Comparison of ENCODE assay signal across 19 mouse cellular contexts in the genomic region with DNA sequence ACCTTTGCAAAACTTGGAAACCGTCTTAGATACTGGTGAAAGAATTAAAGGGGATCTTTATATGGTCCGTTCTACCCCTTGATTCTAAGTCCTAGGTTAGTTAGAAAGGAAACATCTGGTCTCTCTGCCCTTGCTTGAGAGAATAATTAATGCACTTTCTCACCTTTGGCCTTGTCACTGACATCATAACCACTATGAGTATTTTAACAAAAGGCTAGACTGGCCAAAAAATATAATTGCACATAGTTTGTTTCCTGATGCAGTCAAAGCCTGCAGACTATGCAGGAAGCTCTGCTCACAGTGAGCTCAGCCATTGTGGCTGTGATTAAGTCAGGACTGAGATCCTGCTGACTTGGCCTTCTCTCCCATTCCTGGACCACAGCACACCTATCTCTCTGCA. TPM values are rescaled to one million over a fixed set of nuclear protein-coding genes. Genes with fewer than 3 reads are reported as not detected.
DNase-seq lines count a peak whose midpoint lies in the region; ATAC-seq and TF ChIP-seq lines count a peak whose summit lies in the region.
"Had no signal": no experiment of that assay in that cellular context is flagged by ENCODE, and none has a peak within 500 bp of the region (broad histone marks: within the 10 kb centered on the region; RNA-seq: fewer than 3 reads in every experiment).

No protein-coding gene starts in this region.

- DNase-seq in heart, postnatal 14 days: no peak
- peak; percentile 76 for DNase-seq in lung, postnatal 0 days (ENCODE audit: low spot score)
- no peak for DNase-seq in lung, postnatal 36 days
- DNase-seq in kidney, postnatal 0 days (ENCODE audit: low spot score): peak; percentile 91
- no peak for DNase-seq in left cerebral cortex, postnatal 4 days
- DNase-seq: cerebellum, adult 18-20 months; layer of hippocampus, adult 9-11 months; spleen, adult 18-20 months had no signal

- WGBS in heart, embryonic 16.5 days: 56% methylated on average over 2 of the region's 2 CpGs
- WGBS in lung, postnatal 0 days: 27% methylated on average over 2 of the region's 2 CpGs
- WGBS in kidney, postnatal 0 days: 47% methylated on average over 2 of the region's 2 CpGs
- 24% methylated on average over 2 of the region's 2 CpGs for WGBS in stomach, embryonic 16.5 days
- WGBS in hindbrain, embryonic 13.5 days: 76% methylated on average over 2 of the region's 2 CpGs

- H3K4me3 ChIP-seq in heart, embryonic 16.5 days (ENCODE audit: low read length): no peak overlapping the region
- no peak overlapping the region for H3K4me3 ChIP-seq in lung, postnatal 0 days (ENCODE audit: low read depth, low read length)
- no peak overlapping the region for H3K4me3 ChIP-seq in kidney, postnatal 0 days (replicated peaks; ENCODE audit: low read depth, low read length)
- no peak overlapping the region for H3K4me3 ChIP-seq in stomach, embryonic 16.5 days (replicated peaks; ENCODE audit: low read length)
- no peak overlapping the region for H3K4me3 ChIP-seq in hindbrain, embryonic 13.5 days
- H3K4me3 ChIP-seq: embryonic facial prominence, embryonic 13.5 days had no signal

- no peaks in the 10 kb centered on the region for H3K36me3 ChIP-seq in heart, embryonic 16.5 days (ENCODE audit: control insufficient read depth, insufficient read depth)
- H3K36me3 ChIP-seq in lung, postnatal 0 days (ENCODE audit: insufficient read depth, low read length): no peaks in the 10 kb centered on the region
- no peaks in the 10 kb centered on the region for H3K36me3 ChIP-seq in kidney, postnatal 0 days (ENCODE audit: insufficient read depth, low read length)
- H3K36me3 ChIP-seq in stomach, embryonic 16.5 days (ENCODE audit: control insufficient read depth, insufficient read depth, low read length): no peaks in the 10 kb centered on the region
- H3K36me3 ChIP-seq in hindbrain, embryonic 13.5 days: no peaks in the 10 kb centered on the region
- H3K36me3 ChIP-seq: embryonic facial prominence, embryonic 13.5 days had no signal

- ATAC-seq in heart, embryonic 16.5 days (replicated peaks; ENCODE audit: extremely low read depth, insufficient read depth, low FRiP score): peak; percentile 28; the same call in 1 of the 2 replicates
- peak; percentile 63 for ATAC-seq in lung, postnatal 0 days
- no peak for ATAC-seq in kidney, postnatal 0 days (replicated peaks; ENCODE audit: low FRiP score, low read depth)
- ATAC-seq in stomach, embryonic 16.5 days (ENCODE audit: insufficient read depth, low FRiP score): peak; percentile 53; the same call in 1 of the 2 replicates
- ATAC-seq in hindbrain, embryonic 13.5 days (ENCODE audit: low FRiP score): no peak
- ATAC-seq: forebrain, embryonic 14.5 days; intestine, embryonic 16.5 days; midbrain, embryonic 16.5 days had no signal

- intact Hi-C loops in heart, postnatal 14 days (cut with DNase I): no loop called here
- intact Hi-C loops in left cerebral cortex, postnatal 4 days (cut with DNase I): no loop called here

- H3K4me1 ChIP-seq in heart, embryonic 16.5 days (ENCODE audit: control insufficient read depth, insufficient read depth, low read length): no peaks in the 10 kb centered on the region
- H3K4me1 ChIP-seq in lung, postnatal 0 days (ENCODE audit: insufficient read depth, low read depth, low read length): no peaks in the 10 kb centered on the region
- H3K4me1 ChIP-seq in kidney, postnatal 0 days (replicated peaks; ENCODE audit: insufficient read depth, low read length): peaks cover 6% of the 10 kb centered on the region; the same call in 1 of the 2 replicates
- peaks cover 3% of the 10 kb centered on the region; the same call in 1 of the 2 replicates for H3K4me1 ChIP-seq in stomach, embryonic 16.5 days (ENCODE audit: control insufficient read depth, insufficient read depth, low read length)
- H3K4me1 ChIP-seq in hindbrain, embryonic 13.5 days (replicated peaks): no peaks in the 10 kb centered on the region
- H3K4me1 ChIP-seq: embryonic facial prominence, embryonic 13.5 days had no signal

- H3K9me3 ChIP-seq in heart, embryonic 16.5 days (replicated peaks; ENCODE audit: control insufficient read depth, low read length): peaks cover 2% of the 10 kb centered on the region
- no peaks in the 10 kb centered on the region for H3K9me3 ChIP-seq in lung, postnatal 0 days (ENCODE audit: low read length)
- H3K9me3 ChIP-seq in kidney, postnatal 0 days (replicated peaks; ENCODE audit: low read length): no peaks in the 10 kb centered on the region
- H3K9me3 ChIP-seq in stomach, embryonic 16.5 days (replicated peaks; ENCODE audit: control insufficient read depth, low read length): no peaks in the 10 kb centered on the region
- no peaks in the 10 kb centered on the region for H3K9me3 ChIP-seq in hindbrain, embryonic 13.5 days

- peak overlapping the region; percentile 44; the same call in 1 of the 2 replicates for H3K27ac ChIP-seq in heart, embryonic 16.5 days (ENCODE audit: low read length)
- no peak overlapping the region for H3K27ac ChIP-seq in lung, postnatal 0 days (ENCODE audit: low read length)
- H3K27ac ChIP-seq in kidney, postnatal 0 days: peak overlapping the region; percentile 75
- no peak overlapping the region for H3K27ac ChIP-seq in stomach, embryonic 16.5 days (ENCODE audit: low read length)
- no peak overlapping the region for H3K27ac ChIP-seq in hindbrain, embryonic 13.5 days
- H3K27ac ChIP-seq: embryonic facial prominence, embryonic 13.5 days; hindbrain, embryonic 14.5 days; macrophage had no signal

- TF ChIP-seq EP300 in lung, postnatal 0 days (IDR thresholded peaks at IDR 0.05): no peak

- TF ChIP-seq CTCF in lung, postnatal 0 days (IDR thresholded peaks at IDR 0.05): no peak
- no peak for TF ChIP-seq CTCF in kidney, postnatal 0 days (IDR thresholded peaks at IDR 0.05; ENCODE audit: low read depth)

- no peak overlapping the region for H3K4me2 ChIP-seq in heart, embryonic 16.5 days (ENCODE audit: low read depth, low read length)
- no peak overlapping the region for H3K4me2 ChIP-seq in lung, postnatal 0 days (replicated peaks; ENCODE audit: low read depth, low read length)
- no peak overlapping the region for H3K4me2 ChIP-seq in kidney, postnatal 0 days (ENCODE audit: low read length)
- no peak overlapping the region for H3K4me2 ChIP-seq in stomach, embryonic 16.5 days (ENCODE audit: low read depth, low read length)
- H3K4me2 ChIP-seq in hindbrain, embryonic 13.5 days: no peak overlapping the region
- H3K4me2 ChIP-seq: embryonic facial prominence, embryonic 13.5 days; heart, embryonic 11.5 days; hindbrain, embryonic 14.5 days; liver, embryonic 11.5 days had no signal

- no peak overlapping the region for H3K9ac ChIP-seq in heart, embryonic 16.5 days (ENCODE audit: low read length)
- H3K9ac ChIP-seq in lung, postnatal 0 days (replicated peaks; ENCODE audit: low read depth): no peak overlapping the region
- no peak overlapping the region for H3K9ac ChIP-seq in kidney, postnatal 0 days (ENCODE audit: low read depth, low read length)
- H3K9ac ChIP-seq in stomach, embryonic 16.5 days (ENCODE audit: low read length): no peak overlapping the region
- no peak overlapping the region for H3K9ac ChIP-seq in hindbrain, embryonic 13.5 days
- H3K9ac ChIP-seq: embryonic facial prominence, embryonic 13.5 days; hindbrain, embryonic 14.5 days had no signal

- no peaks in the 10 kb centered on the region for H3K27me3 ChIP-seq in heart, embryonic 16.5 days (ENCODE audit: control insufficient read depth, insufficient read depth, low read length)
- no peaks in the 10 kb centered on the region for H3K27me3 ChIP-seq in lung, postnatal 0 days (replicated peaks; ENCODE audit: insufficient read depth, low read length)
- H3K27me3 ChIP-seq in kidney, postnatal 0 days (ENCODE audit: insufficient read depth, low read length): no peaks in the 10 kb centered on the region
- no peaks in the 10 kb centered on the region for H3K27me3 ChIP-seq in stomach, embryonic 16.5 days (ENCODE audit: control insufficient read depth, insufficient read depth, low read length)
- no peaks in the 10 kb centered on the region for H3K27me3 ChIP-seq in hindbrain, embryonic 13.5 days
- H3K27me3 ChIP-seq: embryonic facial prominence, embryonic 13.5 days had no signal

RNA-seq across cellular contexts. Expression of a gene that starts 22.3 kb away (rescaled TPM):
- 346 and 349 TPM in 2 replicates for polyA plus RNA-seq in heart, embryonic 16.5 days (2015; fragmentation: Nextera tagmentation; extraction: Ambion mirVana)
- 100 to 1,000 TPM; 467 to 472 TPM for total RNA-seq in heart, postnatal 14 days (2021)
- polyA plus RNA-seq in lung, postnatal 0 days (2015; fragmentation: Nextera tagmentation; extraction: Ambion mirVana): 344 and 369 TPM in 2 replicates
- 302 and 312 TPM in 2 replicates for polyA plus RNA-seq in kidney, postnatal 0 days (2015; fragmentation: Nextera tagmentation; extraction: Ambion mirVana)
- 299 and 315 TPM in 2 replicates for polyA plus RNA-seq in stomach, embryonic 16.5 days (2015; fragmentation: Nextera tagmentation; extraction: Ambion mirVana)
- total RNA-seq in left cerebral cortex, postnatal 4 days (2021): 10 to 100 TPM; 80.8 to 85.5 TPM
- 95.7 and 101 TPM in 2 replicates for polyA plus RNA-seq in hindbrain, embryonic 13.5 days (2015; fragmentation: Nextera tagmentation; extraction: Ambion mirVana)

Comparison
In these comparisons a context has a peak if more than half of its experiments do, and no peak if none do; other contexts are left out.
1. DNase-seq: peak in lung, postnatal 0 days (single experiment) and kidney, postnatal 0 days (single experiment); none in heart, postnatal 14 days (0 of 2), lung, postnatal 36 days (single experiment) and left cerebral cortex, postnatal 4 days (single experiment).
2. ATAC-seq: peak in heart, embryonic 16.5 days (single experiment), lung, postnatal 0 days (single experiment) and stomach, embryonic 16.5 days (single experiment); none in kidney, postnatal 0 days (single experiment) and hindbrain, embryonic 13.5 days (single experiment).
3. H3K27ac ChIP-seq: peak in heart, embryonic 16.5 days (single experiment) and kidney, postnatal 0 days (single experiment); none in lung, postnatal 0 days (single experiment), stomach, embryonic 16.5 days (single experiment) and hindbrain, embryonic 13.5 days (single experiment).